Mouse (Mus musculus) liver, embryonic 14.5 days (tissue): Measurements from ENCODE around the gene Pet100.

Experiments
- CTCF ChIP-seq: IDR thresholded peaks from 2 replicates; pipeline ENCODE4 v1.5.1; 2016; ENCODE audit warnings: antibody characterized with exemption, low read depth, control low read depth
- EP300 ChIP-seq: IDR thresholded peaks from 2 replicates; pipeline ENCODE4 v1.6.1; 2016; ENCODE audit warnings: antibody characterized with exemption, low read depth

- TF ChIP-seq CTCF (no peak), EP300 (no peak)
These were observed 33.7 kb upstream of the Pet100 start for GRCm38 (mm10) chr8:3587391-3588257.
